Mouse (Mus musculus): ENCODE data around the gene Fmo1.
A peak's percentile ranks its signal among the peaks of the same experiment; 100 is the strongest.

The Fmo1 gene

GRCm38 (mm10) chr1:162862328-162862727 is 4.1 kb downstream of the Fmo1 start:
- no peak for DNase-seq (ENCODE audit: low spot score)

GRCm38 (mm10) chr1:162859996-162860605 is 6.3 kb downstream of the Fmo1 start:
- no peak for DNase-seq (ENCODE audit: low spot score)

- no peak for DNase-seq (ENCODE audit: low spot score)
Observed at GRCm38 (mm10) chr1:162859545-162859976, 6.8 kb downstream of the Fmo1 start.

- no peak for DNase-seq (ENCODE audit: low spot score)
Observed at GRCm38 (mm10) chr1:162858748-162859130, 7.7 kb downstream of the Fmo1 start.

- DNase-seq (ENCODE audit: low spot score), result no peak
Observed at GRCm38 (mm10) chr1:162857766-162858747, 8.4 kb downstream of the Fmo1 start.

- DNase-seq (ENCODE audit: low spot score), result no peak
Observed at GRCm38 (mm10) chr1:162853812-162854482, 12.5 kb downstream of the Fmo1 start.

GRCm38 (mm10) chr1:162847554-162847953 is 18.9 kb downstream of the Fmo1 start:
- DNase-seq (ENCODE audit: low spot score), result no peak

GRCm38 (mm10) chr1:162840211-162840610 is 26.2 kb downstream of the Fmo1 start:
- no peak for DNase-seq (ENCODE audit: low spot score)

- DNase-seq (ENCODE audit: low spot score), result no peak
Observed at GRCm38 (mm10) chr1:162838976-162839375, 27.4 kb downstream of the Fmo1 start.

GRCm38 (mm10) chr1:162834342-162834741 is 32.1 kb downstream of the Fmo1 start:
- DNase-seq (ENCODE audit: low spot score), result no peak

- no peak for DNase-seq (ENCODE audit: low spot score)
Observed at GRCm38 (mm10) chr1:162832574-162832953, 33.8 kb downstream of the Fmo1 start.

- no peak for DNase-seq (ENCODE audit: low spot score)
Observed at GRCm38 (mm10) chr1:162831838-162832573, 34.4 kb downstream of the Fmo1 start.

- DNase-seq (ENCODE audit: low spot score), result no peak
Observed at GRCm38 (mm10) chr1:162819280-162819679, 47.1 kb downstream of the Fmo1 start.

- DNase-seq (ENCODE audit: low spot score), result no peak
Observed at GRCm38 (mm10) chr1:162815381-162816127, 50.9 kb downstream of the Fmo1 start.

- no peak for DNase-seq (ENCODE audit: low spot score)
Observed at GRCm38 (mm10) chr1:162814932-162815331, 51.5 kb downstream of the Fmo1 start.

- DNase-seq (ENCODE audit: low spot score), result peak; percentile 20
Observed at GRCm38 (mm10) chr1:162813836-162814156, 52.6 kb downstream of the Fmo1 start, which contains the start of gene Fmo4. Fmo4 (minus strand) TSS chr1:162813972.

GRCm38 (mm10) chr1:162813143-162813835 is 53.1 kb downstream of the Fmo1 start:
- DNase-seq (ENCODE audit: low spot score), result no peak

GRCm38 (mm10) chr1:162808541-162808940 is 57.9 kb downstream of the Fmo1 start:
- no peak for DNase-seq (ENCODE audit: low spot score)

- no peak for DNase-seq (ENCODE audit: low spot score)
Observed at GRCm38 (mm10) chr1:162807441-162807840, 59.0 kb downstream of the Fmo1 start.

GRCm38 (mm10) chr1:162805011-162805410 is 61.4 kb downstream of the Fmo1 start:
- DNase-seq (ENCODE audit: low spot score), result no peak

GRCm38 (mm10) chr1:162796441-162796840 is 70.0 kb downstream of the Fmo1 start:
- DNase-seq (ENCODE audit: low spot score), result no peak

Data from ovary, postnatal 14 days (tissue).